Mouse (Mus musculus) hindbrain, postnatal 0 days (tissue): ENCODE measurements around the gene Gm9495. TPM values are rescaled to one million over a fixed set of nuclear protein-coding genes. Genes with fewer than 3 reads are reported as not detected.
"Not testable (repeated sequence)": the region's sequence is repeated elsewhere in the genome, so short reads cannot be mapped to it uniquely, and the experiment has no call there.

Experiments
- ATAC-seq: fragments of 200-750 bp; cut with Nextera tagmentation; 2 replicates; pipeline ENCODE4 v1.8.0; 2017; ENCODE audit warnings: mild to moderate bottlenecking, moderate TSS enrichment, moderate library complexity
- DNase-seq: peaks from one replicate; pipeline ENCODE4 v3.0.0-alpha.2; 2015; ENCODE audit warnings: low spot score
- H3K27ac ChIP-seq: fragments of 300-500 bp; sonication (generic); 2 replicates; pipeline ENCODE4 v1.5.1; 2014; ENCODE audit warnings: mild to moderate bottlenecking
- H3K27me3 ChIP-seq: fragments of 300-500 bp; sonication (generic); 2 replicates; pipeline ENCODE4 v1.6.1; 2014; ENCODE audit warnings: low read length, mixed read lengths; ENCODE audit not compliant: insufficient read depth
- H3K36me3 ChIP-seq: fragments of 300-500 bp; sonication (generic); 2 replicates; pipeline ENCODE4 v1.6.1; 2014; ENCODE audit warnings: low read length, mixed read lengths; ENCODE audit not compliant: insufficient read depth
- H3K4me1 ChIP-seq: fragments of 300-500 bp; sonication (generic); 2 replicates; pipeline ENCODE4 v1.6.1; 2014; ENCODE audit warnings: antibody characterized with exemption, low read length, mixed read lengths; ENCODE audit not compliant: insufficient read depth
- H3K4me2 ChIP-seq: fragments of 300-500 bp; sonication (generic); 2 replicates; pipeline ENCODE4 v1.6.1; 2014; ENCODE audit warnings: low read depth, mild to moderate bottlenecking, low read length, moderate library complexity, mixed read lengths
- H3K4me3 ChIP-seq: fragments of 300-500 bp; sonication (generic); 2 replicates; pipeline ENCODE4 v1.5.1; 2014; ENCODE audit warnings: low read length
- H3K9ac ChIP-seq: fragments of 300-500 bp; sonication (generic); replicated peaks from 2 replicates; pipeline ENCODE4 v1.6.1; 2014; ENCODE audit warnings: mild to moderate bottlenecking, low read length, moderate library complexity, mixed read lengths
- H3K9me3 ChIP-seq: fragments of 300-500 bp; sonication (generic); 2 replicates; pipeline ENCODE4 v1.6.1; 2016; ENCODE audit warnings: low read length, mixed read lengths
- CTCF ChIP-seq: IDR thresholded peaks from 2 replicates; pipeline ENCODE4 v1.5.1; 2016; ENCODE audit warnings: antibody characterized with exemption, control low read depth, low read depth
- WGBS: fragments of 180-500 bp; shearing (Covaris S2); extraction: QIAGEN DNeasy Blood & Tissue Kit; methylation state at CpG from one replicate; pipeline ENCODE4 v1.1.7; 2014; 5-methylcytosine and 5-hydroxymethylcytosine counted together
- polyA plus RNA-seq: library from polyadenylated mRNA; unstranded; fragments of >200 nt; fragmentation: Nextera tagmentation; extraction: Ambion mirVana; gene quantifications from 2 replicates; pipeline ENCODE4 v1.2.1, GENCODE M21; 2015
- total RNA-seq: library from RNA; depleted of rRNA; stranded (reverse); fragments of >200 nt; gene quantifications from 2 replicates; pipeline ENCODE4 v1.2.3, GENCODE M21; 2014; rRNA removed

The Gm9495 gene
- not detected in 2 replicates for total RNA-seq
- polyA plus RNA-seq: 0.08 TPM in 1 of 2 replicates, not detected in the other

DNA sequence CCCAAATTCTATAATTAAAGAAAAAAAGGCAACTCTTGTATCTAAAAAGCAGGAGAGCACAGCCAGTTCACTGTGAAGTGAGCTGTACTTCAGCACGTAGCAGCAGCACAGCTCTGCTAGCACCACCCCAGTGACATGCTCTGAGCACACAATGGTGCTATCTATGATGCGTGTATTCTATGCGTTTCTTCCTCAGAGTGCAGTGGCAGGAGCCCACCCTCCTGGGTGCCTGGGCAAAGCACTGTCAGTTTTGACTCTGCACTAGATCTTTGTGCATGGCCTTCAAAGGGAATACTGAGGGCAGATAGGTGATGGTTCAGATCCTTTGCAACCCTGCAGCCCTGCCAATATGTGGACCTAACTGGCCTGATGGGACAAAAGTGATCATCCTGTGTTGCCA, at the start of gene Gm9495:
Gene Gm9495, minus strand, starts transcription at position 101 of the 400 bp plus-strand sequence.
- not testable (repeated sequence) for H3K4me3 ChIP-seq, DNase-seq, H3K36me3 ChIP-seq, H3K4me2 ChIP-seq, H3K9ac ChIP-seq, H3K9me3 ChIP-seq, H3K4me1 ChIP-seq, ATAC-seq, H3K27me3 ChIP-seq, H3K27ac ChIP-seq
- 92% methylated on average over 1 of the region's 3 CpGs for WGBS

DNA sequence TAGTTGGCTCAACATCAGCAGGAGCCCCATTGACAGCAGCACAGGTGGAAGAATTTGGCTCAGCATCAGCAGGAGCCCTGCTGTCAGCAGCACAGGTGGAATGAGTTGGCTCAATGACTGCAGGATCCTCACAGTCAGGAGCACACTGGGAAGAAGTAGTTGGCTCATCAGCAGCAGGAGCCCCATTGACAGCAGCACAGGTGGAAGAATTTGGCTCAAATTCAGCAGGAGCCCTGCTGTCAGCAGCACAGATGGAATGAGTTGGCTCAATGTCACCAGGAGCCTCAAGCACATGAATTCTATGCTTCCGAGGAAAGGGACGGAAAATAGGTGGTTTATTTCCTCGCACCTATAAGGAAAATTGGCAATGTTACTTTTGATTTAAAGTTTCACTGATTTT, 21.6 kb upstream of the Gm9495 start:
- not testable (repeated sequence) for H3K4me3 ChIP-seq, H3K9me3 ChIP-seq, H3K27ac ChIP-seq, H3K9ac ChIP-seq, H3K36me3 ChIP-seq, ATAC-seq, H3K4me2 ChIP-seq, H3K4me1 ChIP-seq, H3K27me3 ChIP-seq
- DNase-seq: peak; percentile 27
- 81% methylated on average over 3 of the region's 3 CpGs for WGBS

- WGBS: 86% methylated on average over 2 of the region's 3 CpGs
- not testable (repeated sequence) for DNase-seq, H3K9ac ChIP-seq, H3K36me3 ChIP-seq, H3K4me3 ChIP-seq, H3K9me3 ChIP-seq, ATAC-seq, H3K27ac ChIP-seq, H3K4me1 ChIP-seq, H3K4me2 ChIP-seq, H3K27me3 ChIP-seq
Observed at GRCm38 (mm10) chr8:69420018-69420417, 33.3 kb downstream of the Gm9495 start.

GRCm38 (mm10) chr8:69414326-69414725, 39.0 kb downstream of the Gm9495 start:
- H3K4me2 ChIP-seq: no peak overlapping the region

DNA sequence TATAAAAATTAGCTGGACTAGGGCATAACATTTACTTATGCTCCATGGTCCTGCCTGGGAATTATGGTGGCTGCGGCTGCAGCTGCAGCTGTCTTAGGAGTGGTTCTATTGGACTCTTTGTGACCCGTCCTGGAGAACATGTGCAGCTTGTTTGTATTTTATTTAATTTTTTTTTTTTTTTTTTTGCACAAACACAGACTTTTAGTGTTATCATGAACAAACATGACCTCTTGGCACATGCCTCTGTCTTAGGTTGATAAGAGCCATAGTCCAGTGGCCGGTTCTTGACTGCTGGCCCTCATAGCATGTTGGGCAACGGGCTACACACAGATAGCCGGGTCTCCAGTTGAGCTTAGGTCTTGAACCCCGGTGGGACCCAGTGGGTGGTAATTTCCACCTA, 48.6 kb downstream of the Gm9495 start:
- no peaks in the 10 kb centered on the region for H3K4me1 ChIP-seq
- 88% methylated on average over 6 of the region's 6 CpGs for WGBS
- no peak for TF ChIP-seq CTCF

More at GRCm38 (mm10) chr8:69414326-69414725, 39.0 kb downstream of the Gm9495 start:
- 100% methylated on average over 1 of the region's 1 CpGs for WGBS
- Histone ChIP-seq H3K9ac (no peak overlapping the region), H3K27me3 (no peaks in the 10 kb centered on the region), H3K9me3 (no peaks in the 10 kb centered on the region), H3K27ac (no peak overlapping the region), H3K4me1 (no peaks in the 10 kb centered on the region), H3K36me3 (no peaks in the 10 kb centered on the region), H3K4me3 (no peak overlapping the region)
- TF ChIP-seq CTCF: no peak
- ATAC-seq (no peak), DNase-seq (no peak)

DNA sequence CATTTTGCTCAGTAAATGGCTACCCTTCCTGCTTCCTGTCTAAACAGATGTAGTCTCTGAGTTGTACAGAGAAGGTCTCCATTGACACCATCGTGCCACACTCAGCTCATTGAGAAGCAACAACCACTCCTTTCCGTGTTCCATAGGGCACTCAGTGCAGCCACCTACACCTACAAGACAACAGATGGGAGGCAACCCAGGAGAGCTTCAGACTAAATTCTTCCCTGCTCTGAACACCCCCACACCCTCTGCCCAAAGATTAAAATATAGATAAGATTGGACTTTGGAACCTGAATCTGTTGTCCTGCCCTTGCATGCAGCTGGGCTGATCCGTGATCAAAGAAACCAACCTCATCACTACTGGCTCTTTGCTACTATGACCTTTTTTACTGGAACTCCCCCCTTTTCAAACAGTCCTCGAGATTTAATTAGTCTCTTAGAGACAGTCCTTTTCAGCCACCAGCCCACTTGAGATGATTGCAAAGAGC, 53.4 kb downstream of the Gm9495 start:
- Histone ChIP-seq H3K9me3 (no peaks in the 10 kb centered on the region), H3K4me2 (peak overlapping the region; percentile 72), H3K36me3 (no peaks in the 10 kb centered on the region), H3K4me1 (no peaks in the 10 kb centered on the region), H3K4me3 (peak overlapping the region; percentile 52), H3K9ac (peak overlapping the region; percentile 69; the same call in 1 of the 2 replicates), H3K27me3 (no peaks in the 10 kb centered on the region), H3K27ac (no peak overlapping the region)
- TF ChIP-seq CTCF: no peak
- WGBS: 75% methylated on average over 4 of the region's 4 CpGs
- DNase-seq (no peak), ATAC-seq (no peak)

More for the DNA sequence above, 48.6 kb downstream of the Gm9495 start:
- H3K4me2 ChIP-seq: no peak overlapping the region
- H3K36me3 ChIP-seq: no peaks in the 10 kb centered on the region
- no peak for ATAC-seq
- H3K27ac ChIP-seq: no peak overlapping the region
- H3K9me3 ChIP-seq: no peaks in the 10 kb centered on the region
- DNase-seq: no peak
- H3K9ac ChIP-seq: no peak overlapping the region
- no peak overlapping the region for H3K4me3 ChIP-seq
- H3K27me3 ChIP-seq: no peaks in the 10 kb centered on the region

DNA sequence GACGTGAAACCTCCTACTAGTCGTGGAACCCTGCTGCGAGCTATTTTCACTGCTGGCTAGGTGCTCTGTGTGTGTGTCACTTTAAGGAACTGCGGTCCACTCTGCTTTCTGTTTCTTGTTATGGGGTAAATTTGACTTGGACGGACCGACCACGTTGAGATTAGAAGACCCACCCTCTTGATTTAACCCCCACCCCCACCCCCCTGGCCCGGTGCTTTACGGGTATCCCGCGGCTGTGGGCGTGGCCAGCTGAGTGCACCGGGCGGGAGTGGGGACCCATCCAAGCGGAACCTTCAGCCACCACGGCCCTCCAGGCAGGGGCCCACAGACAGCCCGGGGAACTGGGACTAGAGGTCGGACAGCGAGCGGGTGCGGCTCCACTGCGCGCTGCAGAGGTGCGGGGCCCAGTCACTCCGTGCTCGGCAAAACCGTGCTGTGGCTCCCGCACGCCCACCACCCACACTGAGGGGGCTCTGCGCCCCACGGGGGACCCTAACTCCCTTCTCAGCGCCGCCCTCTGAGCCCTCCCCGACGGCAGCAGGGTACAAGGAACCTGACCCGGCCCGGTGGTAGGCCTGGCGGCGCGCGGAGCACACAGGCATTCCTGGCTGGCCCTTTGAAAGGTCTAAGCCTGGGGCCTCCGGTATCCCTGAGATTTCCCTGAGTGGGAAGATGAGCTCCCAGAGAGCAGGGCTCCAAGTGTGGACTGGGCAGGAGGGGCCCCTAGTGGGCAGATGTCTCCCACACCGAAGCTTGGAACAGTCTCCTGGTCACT, 54.0 kb downstream of the Gm9495 start:
- ATAC-seq (peak; percentile 54), DNase-seq (peak; percentile 53)
- 11% methylated on average over 43 of the region's 43 CpGs for WGBS
- Histone ChIP-seq H3K36me3 (no peaks in the 10 kb centered on the region), H3K9me3 (no peaks in the 10 kb centered on the region), H3K4me3 (peak overlapping the region; percentile 52), H3K4me2 (peak overlapping the region; percentile 72), H3K27me3 (no peaks in the 10 kb centered on the region), H3K4me1 (0 out of 2 replicates have a peak, but pooled peaks cover under 1% of the 10 kb centered on the region), H3K27ac (peak overlapping the region; percentile 48; the same call in 1 of the 2 replicates), H3K9ac (peak overlapping the region; percentile 69)
- TF ChIP-seq CTCF: peak; percentile 23; the same call in 1 of the 2 replicates
